Mouse (Mus musculus) E14TG2a.4 (cell line): ENCODE measurements around the gene Mrps27.

Experiments
- CTCF ChIP-seq: conservative IDR thresholded peaks from 2 replicates; pipeline ENCODE4 v1.5.1; 2014; ENCODE audit warnings: low read length
- POU5F1 ChIP-seq: IDR thresholded peaks from 2 replicates; pipeline ENCODE4 v1.6.1; 2014; ENCODE audit warnings: low read length, borderline replicate concordance

- TF ChIP-seq CTCF (no peak), POU5F1 (no peak)
Measured at GRCm38 (mm10) chr13:99461886-99462285, 117.3 kb downstream of the Mrps27 start.
